Mouse (Mus musculus) neutrophil, adult 59 days (primary cell): ENCODE data around the gene Borcs8. TPM values are rescaled to one million over a fixed set of nuclear protein-coding genes. Genes with fewer than 3 reads are reported as not detected.

Experiments
- total RNA-seq, 2 experiments: library from RNA; stranded (reverse); gene quantifications; 1 replicate in 1 of 2; 2 replicates in 1 of 2; pipeline ENCODE4 v1.2.4; 2023

Borcs8 gene
- 10 to 100 TPM; 35.8 to 41.5 TPM for total RNA-seq

DNA sequence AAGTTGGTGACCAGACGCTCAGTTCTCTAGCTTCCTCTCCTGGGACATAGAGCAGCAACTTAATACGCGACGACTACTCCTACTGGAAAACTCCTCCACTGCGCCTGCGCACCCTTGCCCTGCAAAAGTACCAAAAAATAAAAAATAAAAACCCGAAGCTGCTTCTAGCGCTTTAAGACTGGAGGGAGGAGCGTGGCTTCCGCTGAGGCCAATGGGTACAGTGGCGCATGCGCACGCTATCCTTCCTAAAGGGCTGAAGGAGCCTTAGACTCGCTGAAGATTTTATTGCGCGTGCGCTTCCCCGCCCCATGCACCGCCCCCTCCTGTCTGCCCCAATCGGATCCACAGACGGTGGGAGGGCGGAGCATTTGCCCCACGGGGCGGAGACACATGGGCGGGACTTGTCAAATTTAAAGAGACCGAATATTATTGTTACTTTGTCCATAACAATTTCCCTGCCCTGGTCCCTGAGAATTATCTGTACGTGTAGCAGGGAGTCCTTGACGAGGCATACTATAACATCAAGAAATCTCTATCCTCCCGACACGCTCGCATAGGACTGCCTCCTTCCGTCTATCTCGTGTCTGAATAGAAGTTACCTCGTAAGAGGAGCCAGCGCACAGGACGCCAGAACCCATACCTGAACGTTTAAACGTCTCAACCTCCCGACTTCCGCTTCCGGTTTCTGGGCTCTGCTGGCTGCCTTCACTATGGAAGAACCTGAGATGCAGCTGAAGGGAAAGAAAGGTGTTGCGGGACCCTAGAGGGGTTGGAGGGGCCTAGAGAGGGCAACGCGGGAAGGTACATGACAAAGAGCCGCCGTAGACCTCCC, at the start of gene Borcs8, which contains the start of the genes Rfxank and Mef2b:
Gene Borcs8 (plus strand): TSS at position 474 of the 832 bp plus-strand sequence.
Gene Rfxank (minus strand): TSS at position 129 of the 832 bp plus-strand sequence.
Gene Mef2b (plus strand): TSS at position 686 of the 832 bp plus-strand sequence.

DNA sequence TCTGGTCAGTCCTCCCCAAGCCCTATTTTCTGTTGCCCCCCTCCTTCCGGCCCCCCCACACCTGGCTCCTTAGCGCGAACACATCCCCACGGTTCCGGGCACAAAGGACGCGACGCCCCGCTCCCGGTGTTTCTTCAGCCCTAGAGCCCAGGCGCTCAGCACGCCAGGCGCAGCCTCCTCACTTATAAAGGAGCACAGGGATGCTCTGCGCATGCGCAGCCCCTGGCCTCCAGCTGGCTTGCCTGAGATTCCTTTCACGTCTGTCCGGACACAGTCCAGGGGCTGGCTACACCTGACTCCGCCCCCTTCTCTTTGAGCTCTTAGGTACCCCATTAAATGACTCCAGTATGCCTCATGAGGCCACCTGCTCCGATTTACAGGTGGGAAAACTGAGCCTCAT, 18.6 kb upstream of the Borcs8 start, which contains the start of gene Ncan:
Gene Ncan (minus strand): TSS at position 207 of the 400 bp plus-strand sequence.

GRCm38 (mm10) chr8:70131166-70131883, 8.0 kb upstream of the Borcs8 start, which contains the start of gene Nr2c2ap:
Gene Nr2c2ap, plus strand, starts transcription at chr8:70131333.

GRCm38 (mm10) chr8:70172043-70172681, 32.9 kb downstream of the Borcs8 start, which contains the start of gene Tmem161a:
Gene Tmem161a, plus strand, starts transcription at chr8:70172356.

Other genes with a start within 250 kb of the Borcs8 start
- 1 to 10 TPM in 1 of 2 experiments, under 1 TPM in 1; 0.53 to 1.1 TPM for gene Tssk6, start 237.3 kb upstream of the Borcs8 start, total RNA-seq
- gene Ndufa13, start 236.9 kb upstream of the Borcs8 start, total RNA-seq = 10 to 100 TPM; 57.7 to 58.4 TPM
- gene Yjefn3, start 236.8 kb upstream of the Borcs8 start, total RNA-seq = not detected
- 10 to 100 TPM; 65.9 to 67.4 TPM for gene Gatad2a, start 143.1 kb upstream of the Borcs8 start, total RNA-seq
- gene Mau2, start 96.8 kb upstream of the Borcs8 start, total RNA-seq = 10 to 100 TPM; 69.7 to 79.3 TPM
- gene Sugp1, start 96.7 kb upstream of the Borcs8 start, total RNA-seq = 10 to 100 TPM; 26.8 to 28.6 TPM
- not detected for gene Tm6sf2, start 66.6 kb upstream of the Borcs8 start, total RNA-seq
- gene Hapln4, start 56.0 kb upstream of the Borcs8 start, total RNA-seq = not detected
- gene Ncan, start 18.6 kb upstream of the Borcs8 start, total RNA-seq = not detected
- gene Nr2c2ap, start 8.2 kb upstream of the Borcs8 start, total RNA-seq = 10 to 100 TPM in 1 of 2 experiments, 1 to 10 TPM in 1; 9.9 to 12.9 TPM
- gene Rfxank, start 345 bp upstream of the Borcs8 start, total RNA-seq = 10 to 100 TPM in 1 of 2 experiments, 1 to 10 TPM in 1; 9.8 to 16.9 TPM
- gene Mef2b, start 212 bp downstream of the Borcs8 start, total RNA-seq = under 1 TPM; 0.53 to 0.78 TPM
- 10 to 100 TPM; 22.8 to 24.0 TPM for gene Tmem161a, start 32.9 kb downstream of the Borcs8 start, total RNA-seq
- gene Slc25a42, start 72.8 kb downstream of the Borcs8 start, total RNA-seq = 1 to 10 TPM; 1.9 to 2.6 TPM
- gene Sugp2, start 94.7 kb downstream of the Borcs8 start, total RNA-seq = 10 to 100 TPM; 27.7 to 31.9 TPM
- gene Armc6, start 95.0 kb downstream of the Borcs8 start, total RNA-seq = 1 to 10 TPM; 4.2 to 5.7 TPM
- 1 to 10 TPM; 8.3 to 9.6 TPM for gene Homer3, start 143.3 kb downstream of the Borcs8 start, total RNA-seq
- 10 to 100 TPM; 32.1 to 32.3 TPM for gene Ddx49, start 163.0 kb downstream of the Borcs8 start, total RNA-seq
- 100 to 1,000 TPM; 104 to 110 TPM for gene Cope, start 163.0 kb downstream of the Borcs8 start, total RNA-seq
- gene Cers1, start 176.3 kb downstream of the Borcs8 start, total RNA-seq = not detected
- not detected for gene Gdf1, start 190.3 kb downstream of the Borcs8 start, total RNA-seq
- gene Upf1, start 213.8 kb downstream of the Borcs8 start, total RNA-seq = 10 to 100 TPM; 49.1 to 49.4 TPM
- under 1 TPM; 0.24 to 0.78 TPM for gene Comp, start 234.1 kb downstream of the Borcs8 start, total RNA-seq